Mouse (Mus musculus) cerebellum, adult 2 months (tissue): ENCODE measurements around the gene Ulk4. TPM values are rescaled to one million over a fixed set of nuclear protein-coding genes. Genes with fewer than 3 reads are reported as not detected.

Experiments
- DNase-seq, 2 experiments: peaks; one replicate each; pipeline ENCODE4 v3.0.0; 2021
- H3K27ac ChIP-seq: fragments of 200-500 bp; 2 replicates; pipeline ENCODE4 v1.5.1; 2012; ENCODE audit warnings: low read length, control low read depth, inconsistent platforms; ENCODE audit not compliant: insufficient read depth
- H3K27me3 ChIP-seq: fragments of 200-500 bp; 2 replicates; pipeline ENCODE4 v1.6.1; 2012; ENCODE audit warnings: inconsistent platforms, mild to moderate bottlenecking, low read length, moderate library complexity; ENCODE audit not compliant: control insufficient read depth, insufficient read depth
- H3K4me1 ChIP-seq: fragments of 200-500 bp; 2 replicates; pipeline ENCODE4 v1.6.1; 2011; ENCODE audit warnings: low read length; ENCODE audit not compliant: control insufficient read depth, insufficient read depth
- H3K4me3 ChIP-seq: fragments of 200-500 bp; replicated peaks from 2 replicates; pipeline ENCODE3; 2011; ENCODE audit warnings: mild to moderate bottlenecking, low read depth, low read length, control low read depth; ENCODE audit not compliant: insufficient read depth
- CTCF ChIP-seq: fragments of 200-500 bp; IDR thresholded peaks from 2 replicates; pipeline ENCODE4 v1.5.1; 2011; ENCODE audit warnings: low read depth, mild to moderate bottlenecking, control low read depth, low read length, moderate library complexity, borderline replicate concordance; ENCODE audit not compliant: insufficient read depth
- POLR2A ChIP-seq: fragments of 200-500 bp; IDR thresholded peaks from 2 replicates; pipeline ENCODE4 v1.6.1; 2011; ENCODE audit warnings: low read length, control low read depth, borderline replicate concordance; ENCODE audit not compliant: insufficient read depth
- WGBS: fragments of 180-500 bp; shearing (Covaris S2); methylation state at CpG from one replicate; pipeline ENCODE4 v1.1.7; 2018; 5-methylcytosine and 5-hydroxymethylcytosine counted together
- polyA plus RNA-seq: library from polyadenylated mRNA; depleted of rRNA; stranded (reverse); fragments of >200 nt; gene quantifications from 2 replicates; pipeline ENCODE4 v1.2.3, GENCODE M21; 2012

Gene Ulk4
- polyA plus RNA-seq, 1 experiment = 2.1 TPM

- peaks cover 21% of the 10 kb centered on the region for H3K4me1 ChIP-seq
- 88% methylated on average over 10 of the region's 10 CpGs for WGBS
These were observed 205.4 kb downstream of the Ulk4 start for GRCm38 (mm10) chr9:121071461-121072126.

DNA sequence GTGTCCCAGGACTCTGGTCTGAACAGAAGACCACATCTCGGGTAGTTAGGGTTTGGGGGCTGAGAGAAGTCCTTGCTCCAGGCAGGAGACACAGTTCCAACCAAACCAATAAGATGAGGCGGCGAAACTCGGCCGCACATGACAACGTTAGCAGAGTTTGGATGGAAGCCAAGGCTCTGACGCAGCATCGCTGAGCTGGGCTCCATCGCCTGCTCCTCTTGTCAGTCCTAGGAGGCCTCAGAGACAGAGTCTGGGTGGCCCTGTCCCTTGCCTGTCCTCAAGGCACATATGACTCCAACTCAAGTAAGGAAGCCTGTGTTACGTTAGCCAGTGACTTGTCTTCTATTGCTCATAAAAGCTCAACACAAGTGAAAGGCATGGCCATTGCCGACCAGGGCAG lies 205.9 kb downstream of the Ulk4 start:
- Histone ChIP-seq H3K4me1 (peaks cover 25% of the 10 kb centered on the region), H3K27ac (no peak overlapping the region), H3K27me3 (no peaks in the 10 kb centered on the region), H3K4me3 (no peak overlapping the region)
- TF ChIP-seq CTCF = no peak
- TF ChIP-seq POLR2A = no peak
- DNase-seq = no peak
- WGBS = 77% methylated on average over 11 of the region's 11 CpGs

More at GRCm38 (mm10) chr9:121071461-121072126, 205.4 kb downstream of the Ulk4 start:
- no peak overlapping the region for H3K4me3 ChIP-seq
- TF ChIP-seq CTCF (no peak), POLR2A (no peak)
- no peaks in the 10 kb centered on the region for H3K27me3 ChIP-seq
- no peak overlapping the region for H3K27ac ChIP-seq
- DNase-seq = no peak

DNA sequence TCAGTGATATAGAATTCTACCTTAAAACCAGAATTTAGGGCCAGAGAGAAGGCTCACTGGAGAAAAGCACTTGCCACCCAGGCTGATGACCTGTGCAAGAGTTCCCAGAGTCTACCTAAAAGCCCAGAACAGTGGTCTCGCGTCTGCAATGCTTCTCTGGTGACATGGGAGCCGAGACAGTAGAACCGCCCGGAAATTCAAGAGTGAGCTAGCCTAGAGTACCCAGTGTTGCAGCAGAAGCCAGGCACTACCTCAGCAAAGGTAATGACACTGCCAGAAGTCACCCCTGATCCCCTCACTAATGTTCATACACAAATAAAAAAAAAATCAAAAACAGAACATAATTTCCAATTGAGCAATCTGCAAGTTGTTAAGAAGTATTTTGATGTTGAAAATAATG lies 208.9 kb downstream of the Ulk4 start:
- DNase-seq = no peak
- WGBS = 99% methylated on average over 5 of the region's 5 CpGs
- H3K27me3 ChIP-seq = no peaks in the 10 kb centered on the region
- H3K4me1 ChIP-seq = peaks cover 19% of the 10 kb centered on the region
- H3K27ac ChIP-seq = no peak overlapping the region
- no peak overlapping the region for H3K4me3 ChIP-seq
- no peak for TF ChIP-seq POLR2A
- TF ChIP-seq CTCF = no peak

- H3K4me3 ChIP-seq = no peak overlapping the region
- no peaks in the 10 kb centered on the region for H3K27me3 ChIP-seq
- peaks cover 16% of the 10 kb centered on the region for H3K4me1 ChIP-seq
- 21% methylated on average over 10 of the region's 10 CpGs for WGBS
- TF ChIP-seq CTCF = no peak
- no peak for TF ChIP-seq POLR2A
- DNase-seq = peak; percentile 98
- no peak overlapping the region for H3K27ac ChIP-seq
These were observed 210.0 kb downstream of the Ulk4 start for GRCm38 (mm10) chr9:121067043-121067442.

GRCm38 (mm10) chr9:121065383-121065978 lies 211.5 kb downstream of the Ulk4 start:
- DNase-seq = peak in 1 of 2 experiments; percentile 49
- no peak for TF ChIP-seq CTCF
- TF ChIP-seq POLR2A = no peak
- peaks cover 16% of the 10 kb centered on the region for H3K4me1 ChIP-seq
- no peak overlapping the region for H3K27ac ChIP-seq
- 70% methylated on average over 10 of the region's 10 CpGs for WGBS
- no peak overlapping the region for H3K4me3 ChIP-seq
- no peaks in the 10 kb centered on the region for H3K27me3 ChIP-seq

GRCm38 (mm10) chr9:121064606-121065355 lies 212.2 kb downstream of the Ulk4 start:
- Histone ChIP-seq H3K27ac (no peak overlapping the region), H3K4me3 (no peak overlapping the region), H3K27me3 (no peaks in the 10 kb centered on the region), H3K4me1 (peaks cover 16% of the 10 kb centered on the region)
- WGBS = 97% methylated on average over 14 of the region's 14 CpGs
- DNase-seq = no peak
- TF ChIP-seq CTCF = no peak
- TF ChIP-seq POLR2A = no peak

DNA sequence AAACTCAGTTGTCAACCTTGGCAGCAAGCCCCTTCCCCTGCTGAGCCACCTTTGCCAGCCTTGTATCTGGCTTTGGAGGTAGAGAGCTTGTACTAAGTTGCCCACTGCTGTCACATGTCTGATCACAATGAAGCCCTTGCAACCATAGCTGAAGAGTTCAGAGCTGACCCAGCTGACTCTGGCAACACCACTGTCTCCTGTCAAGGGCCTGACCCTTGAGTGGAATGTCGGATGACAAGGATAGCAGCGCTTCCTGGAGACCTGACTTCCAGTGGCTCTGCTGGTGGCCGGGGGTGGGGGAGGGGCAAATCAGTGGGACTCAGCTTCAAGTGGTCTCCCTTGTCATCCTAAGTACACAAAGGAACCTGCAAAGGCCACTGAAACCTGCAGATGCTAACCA lies 214.3 kb downstream of the Ulk4 start:
- WGBS = 86% methylated on average over 3 of the region's 3 CpGs
- TF ChIP-seq POLR2A (no peak), CTCF (no peak)
- DNase-seq = no peak
- peaks cover 16% of the 10 kb centered on the region for H3K4me1 ChIP-seq
- no peaks in the 10 kb centered on the region for H3K27me3 ChIP-seq
- no peak overlapping the region for H3K27ac ChIP-seq
- no peak overlapping the region for H3K4me3 ChIP-seq

DNA sequence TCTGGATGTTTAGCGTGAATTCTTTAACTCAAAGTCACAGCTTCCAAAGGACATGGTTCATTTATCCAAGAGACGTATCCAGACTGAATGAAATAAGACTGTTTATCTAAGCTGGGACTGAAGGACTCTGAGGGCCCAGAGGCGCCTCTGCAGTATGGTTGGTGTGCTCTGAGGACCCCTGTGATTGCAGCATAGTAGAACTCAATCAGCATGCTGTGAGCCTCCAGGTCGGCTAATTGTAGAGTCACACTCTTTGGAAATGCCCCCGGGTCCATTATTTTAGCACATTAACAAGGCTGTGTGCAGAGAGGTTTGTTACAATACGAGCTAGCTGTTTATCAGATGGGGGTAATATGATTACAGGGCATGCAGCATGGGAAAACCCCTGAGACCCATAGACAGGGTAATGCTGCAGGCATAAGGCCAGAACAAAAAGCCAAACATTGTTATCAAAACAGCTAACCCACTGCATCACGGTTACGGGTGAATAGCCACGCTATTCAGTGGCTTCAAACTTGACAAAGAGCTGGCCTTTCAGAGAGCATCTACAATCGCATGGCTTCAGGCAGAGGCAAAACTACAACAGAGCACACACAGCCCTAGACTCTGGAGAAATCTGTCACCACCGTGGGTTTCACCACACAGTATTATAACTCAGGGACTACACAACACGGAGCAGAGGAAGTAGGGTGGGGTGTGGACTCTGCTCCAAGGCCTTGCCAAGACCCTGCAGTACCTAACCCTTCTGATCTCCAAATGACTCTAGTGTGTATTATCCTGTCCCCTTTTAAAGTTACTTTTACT lies 215.0 kb downstream of the Ulk4 start:
- peaks cover 10% of the 10 kb centered on the region for H3K4me1 ChIP-seq
- 75% methylated on average over 12 of the region's 12 CpGs for WGBS
- H3K27ac ChIP-seq = no peak overlapping the region
- DNase-seq = no peak
- no peak overlapping the region for H3K4me3 ChIP-seq
- no peaks in the 10 kb centered on the region for H3K27me3 ChIP-seq
- TF ChIP-seq CTCF (no peak), POLR2A (no peak)
